Mouse (Mus musculus) layer of hippocampus, adult 11-12 months (tissue): ENCODE results near the gene Eml2.

ENCODE experiments used
- DNase-seq: peaks from one replicate; pipeline ENCODE4 v3.0.0; 2022; ENCODE audit warnings: low spot score

Eml2 gene

DNA sequence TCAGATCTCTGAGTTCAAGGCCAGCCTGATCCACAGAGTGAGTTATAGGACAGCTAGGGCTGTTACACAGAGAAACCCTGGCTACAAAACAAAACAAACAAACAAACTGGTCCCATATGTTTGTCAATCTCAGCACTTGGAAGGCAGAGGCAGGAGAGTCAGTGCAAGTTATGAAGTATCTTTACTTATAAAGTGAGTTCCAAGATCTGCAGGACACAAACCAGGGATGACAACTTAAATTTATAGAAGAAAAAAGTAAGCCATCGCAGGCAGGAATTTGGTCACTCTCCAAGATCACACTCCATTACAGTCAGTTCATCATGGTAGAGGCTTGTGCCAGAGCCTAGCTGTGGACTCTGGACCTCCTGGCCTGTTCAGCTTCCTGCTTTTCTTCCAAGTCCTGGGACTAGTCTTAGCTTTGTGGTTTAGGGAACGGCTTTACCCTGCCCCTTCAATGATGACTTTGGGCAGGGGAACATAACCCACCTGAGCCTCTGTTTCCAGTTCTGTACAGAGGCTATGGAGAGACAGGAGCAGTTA lies 53.9 kb downstream of the Eml2 start:
- DNase-seq: no peak

DNA sequence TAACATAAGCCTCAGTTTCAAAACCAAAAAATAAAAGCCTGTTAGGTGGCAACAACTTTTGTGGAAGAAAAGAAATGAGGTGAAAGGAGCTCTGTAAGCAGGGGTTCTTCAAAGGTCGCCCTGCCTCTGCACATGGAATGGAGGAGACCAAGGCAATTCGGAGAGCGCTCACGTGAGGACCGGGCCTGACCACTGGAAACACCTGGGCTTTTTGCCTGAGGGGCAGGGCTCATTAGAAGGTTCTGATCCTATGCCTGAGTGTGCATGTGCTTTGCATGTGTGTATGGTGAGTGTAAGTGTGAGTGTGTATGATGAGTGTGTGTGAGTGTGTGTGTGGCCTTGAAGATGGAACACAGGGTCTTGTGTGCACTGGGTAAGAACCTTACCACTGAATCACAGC lies 54.7 kb downstream of the Eml2 start:
- DNase-seq: no peak

- DNase-seq: no peak
Measured at GRCm38 (mm10) chr7:19231849-19232248, 55.6 kb downstream of the Eml2 start.

GRCm38 (mm10) chr7:19234652-19235051 lies 58.4 kb downstream of the Eml2 start:
- DNase-seq: no peak

- no peak for DNase-seq
Measured at GRCm38 (mm10) chr7:19235092-19235671, 59.0 kb downstream of the Eml2 start.

DNA sequence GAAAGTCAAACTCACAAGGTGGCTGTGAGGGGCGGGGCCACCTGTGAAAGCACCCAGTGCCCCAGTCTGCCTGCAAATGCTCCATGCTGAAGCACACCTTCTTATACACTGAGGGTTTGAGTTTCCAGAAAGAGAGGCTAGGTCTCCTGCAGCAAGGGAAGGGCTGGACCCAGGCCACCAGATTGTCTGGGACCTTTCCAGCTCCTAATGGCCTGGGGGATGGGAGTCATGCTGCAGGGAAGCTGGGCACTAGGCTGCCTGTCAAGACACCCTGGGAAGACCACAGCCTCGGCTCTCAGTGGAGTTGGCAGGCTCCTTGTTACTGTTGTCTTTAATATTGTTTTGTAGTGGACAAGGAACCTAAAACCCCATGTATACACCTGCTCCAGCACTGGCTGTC lies 60.2 kb downstream of the Eml2 start:
- no peak for DNase-seq

GRCm38 (mm10) chr7:19238344-19238743 lies 62.1 kb downstream of the Eml2 start:
- no peak for DNase-seq

GRCm38 (mm10) chr7:19239423-19239822 lies 63.2 kb downstream of the Eml2 start:
- DNase-seq: peak; percentile 93

GRCm38 (mm10) chr7:19239986-19240385 lies 63.8 kb downstream of the Eml2 start:
- DNase-seq: no peak

DNA sequence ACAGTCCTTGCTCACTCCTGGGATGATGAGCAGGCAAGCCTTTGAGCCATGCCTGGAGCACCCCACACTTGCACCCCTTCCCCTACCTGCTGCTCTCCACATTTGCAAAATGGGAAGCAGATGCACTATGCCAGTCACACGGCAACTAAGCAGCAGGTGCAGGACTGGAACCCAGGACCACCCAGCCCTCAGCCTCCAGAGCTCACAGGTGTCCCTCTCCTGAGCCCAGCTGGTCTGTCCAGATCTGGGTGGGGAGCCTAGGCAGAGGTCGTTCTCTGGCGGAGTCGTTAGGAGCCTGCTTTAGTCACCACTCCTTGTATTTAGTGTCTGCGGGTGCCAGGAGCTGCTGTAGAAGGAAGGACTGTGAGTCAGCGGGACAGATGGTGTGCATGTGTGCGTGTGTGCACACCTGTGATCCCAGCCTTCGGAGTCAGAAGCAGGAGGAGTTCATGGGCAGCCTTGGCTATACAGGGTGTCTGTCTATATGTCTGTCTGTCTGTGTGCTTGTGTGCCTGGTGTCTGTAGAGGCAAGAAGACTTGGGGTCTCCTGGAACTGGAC lies 64.8 kb downstream of the Eml2 start:
- no peak for DNase-seq

DNA sequence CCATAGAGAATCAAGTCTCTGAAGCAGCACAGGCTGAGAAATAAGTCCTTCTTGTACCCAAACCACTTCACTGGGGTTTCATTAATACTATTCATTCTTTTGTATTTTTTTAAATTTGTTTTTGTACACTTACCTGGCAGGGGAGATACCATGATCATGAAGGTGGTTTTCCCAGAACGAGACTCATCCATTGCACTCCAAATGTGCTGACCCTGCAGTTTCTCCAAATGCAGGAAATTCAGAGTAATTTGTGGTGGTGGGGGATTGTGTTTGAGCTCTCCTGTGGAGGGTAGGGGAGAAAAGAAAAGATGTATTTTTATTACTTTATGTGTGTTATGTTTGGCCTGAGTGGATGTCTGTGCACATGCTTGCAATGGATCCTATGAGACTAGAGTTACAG lies 65.8 kb downstream of the Eml2 start:
- DNase-seq: no peak

DNA sequence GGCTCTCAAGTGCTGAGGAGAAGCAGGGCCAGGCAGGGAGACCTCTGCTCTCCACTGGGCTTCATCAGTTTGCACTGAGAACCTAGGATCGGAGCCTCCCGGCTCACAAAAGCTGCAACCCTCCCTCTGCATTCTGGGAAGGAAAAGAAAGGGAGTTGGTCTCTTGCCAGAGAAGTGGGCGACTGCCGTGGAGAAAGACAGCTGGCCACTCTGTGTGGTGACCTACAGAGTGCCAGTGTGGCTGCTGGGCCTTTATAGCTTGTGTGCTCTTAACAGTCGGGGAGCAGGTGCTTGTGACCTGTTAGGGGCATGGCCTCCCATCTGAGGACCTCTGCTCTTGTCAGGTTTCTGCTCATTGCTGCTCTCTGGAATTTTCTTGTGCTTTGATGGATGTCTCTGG lies 67.6 kb downstream of the Eml2 start:
- DNase-seq: no peak

GRCm38 (mm10) chr7:19245083-19245482 lies 68.9 kb downstream of the Eml2 start:
- DNase-seq: no peak

DNA sequence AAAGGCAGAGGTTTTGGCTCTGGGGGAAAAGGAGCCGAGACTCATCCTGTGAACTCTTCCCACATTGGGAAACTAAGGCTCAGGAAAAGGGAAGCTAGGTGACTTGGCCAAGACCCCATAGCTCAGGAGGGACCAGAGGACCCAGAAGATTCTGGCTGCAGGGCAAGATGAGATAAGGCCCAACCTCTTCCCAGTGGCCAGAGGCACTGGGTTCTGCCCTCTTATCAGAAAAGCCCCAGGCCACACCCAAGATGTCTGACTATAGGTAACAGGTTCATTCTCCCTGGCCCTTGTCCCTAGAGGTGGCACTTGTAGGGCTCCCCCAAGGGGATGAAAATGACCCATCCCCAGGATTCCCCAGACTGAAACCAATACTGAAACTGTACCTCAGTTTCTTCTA lies 70.6 kb downstream of the Eml2 start:
- no peak for DNase-seq

DNA sequence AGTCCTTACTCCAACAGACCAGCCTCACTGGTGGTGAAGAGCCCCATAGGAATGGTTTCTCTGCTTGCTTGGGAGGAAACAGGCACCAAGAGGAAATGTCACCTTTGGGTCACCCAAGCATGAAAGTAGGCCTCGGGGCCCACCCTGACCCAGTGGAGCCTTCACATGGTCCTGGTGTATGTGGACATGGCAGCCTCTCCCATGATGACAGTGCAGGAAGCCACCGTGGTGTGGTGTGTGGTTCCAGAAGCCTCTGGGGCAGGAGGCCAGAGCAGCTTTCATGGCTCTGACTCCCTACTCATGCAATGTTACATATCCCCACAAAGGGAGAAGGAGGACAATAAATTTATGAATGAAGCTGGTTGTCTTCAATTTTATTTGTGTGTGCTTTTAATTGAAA lies 71.3 kb downstream of the Eml2 start:
- DNase-seq: no peak

DNA sequence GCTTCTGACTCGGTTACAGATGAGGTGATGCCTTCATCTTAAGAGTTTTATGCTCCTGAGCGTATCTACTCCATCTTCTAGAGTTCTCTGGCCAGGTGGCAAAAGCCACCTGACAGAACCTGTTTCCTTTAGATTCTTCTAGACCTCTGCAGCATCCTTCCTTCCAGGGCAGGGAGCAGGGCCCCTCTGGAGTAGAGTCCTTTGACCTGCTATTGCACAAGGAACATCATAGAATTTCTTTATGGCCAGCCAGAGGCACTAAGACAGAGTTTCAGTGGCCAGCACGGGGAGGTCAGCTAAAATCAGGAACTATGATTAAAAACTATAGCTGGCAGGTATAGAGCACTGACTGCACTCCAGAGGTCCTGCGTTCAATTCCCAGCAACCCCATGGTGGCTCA lies 75.9 kb downstream of the Eml2 start:
- no peak for DNase-seq

DNA sequence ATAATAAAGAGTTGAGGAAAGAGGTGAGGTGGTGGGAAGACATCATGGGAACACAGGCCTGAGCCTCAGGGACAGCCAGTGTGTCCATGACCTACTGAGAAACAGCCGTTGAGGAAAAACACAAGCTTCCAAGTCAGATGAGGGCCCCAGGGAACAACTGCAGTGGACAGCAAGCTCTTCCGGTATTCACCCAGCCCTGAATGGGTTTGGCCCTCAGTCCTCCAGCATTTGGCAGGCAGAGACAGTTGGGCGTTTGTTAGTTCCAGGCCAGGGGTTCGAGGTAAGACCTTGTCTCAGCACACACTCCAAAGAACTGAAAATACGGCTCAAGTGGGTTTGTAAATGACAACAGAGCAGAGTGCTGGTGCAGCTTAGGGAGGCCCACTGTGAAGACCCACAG lies 77.2 kb downstream of the Eml2 start:
- DNase-seq: no peak

GRCm38 (mm10) chr7:19255395-19255794 lies 79.2 kb downstream of the Eml2 start:
- no peak for DNase-seq
